Comparison of ENCODE assay signal across 11 mouse cellular contexts in the genomic region with DNA sequence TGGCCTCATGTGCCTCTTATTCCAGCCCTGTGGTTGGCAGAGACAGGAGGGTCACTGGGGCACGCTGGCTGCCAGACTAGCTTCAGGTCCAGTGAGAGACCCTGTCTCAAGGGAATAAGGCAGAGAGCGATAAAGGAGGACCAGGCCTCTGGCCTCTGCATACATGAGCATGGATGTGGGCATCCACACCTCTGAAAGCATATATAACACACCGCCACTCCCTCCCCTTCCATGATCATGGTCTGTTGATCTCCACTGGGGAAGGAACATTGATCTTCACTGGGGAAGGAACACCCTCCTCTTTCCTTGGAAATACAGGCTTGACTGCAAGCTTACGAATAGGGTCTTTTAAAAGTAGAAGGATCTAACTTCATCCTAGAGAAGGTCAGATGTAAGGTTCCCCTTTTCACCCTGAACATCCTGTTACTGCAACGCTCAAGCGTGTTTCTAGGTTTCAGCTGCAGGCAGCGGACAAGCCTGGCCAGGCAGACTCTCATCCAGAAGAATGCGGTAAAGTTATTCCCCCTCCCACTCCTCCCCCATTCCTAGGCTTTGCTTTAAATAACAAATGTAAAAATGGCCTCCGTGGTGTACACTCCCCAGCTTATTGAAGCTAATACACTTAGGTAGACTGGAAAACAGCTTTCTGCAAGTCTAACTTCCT. TPM values are rescaled to one million over a fixed set of nuclear protein-coding genes. Genes with fewer than 3 reads are reported as not detected.
A peak's percentile ranks its signal among the peaks of the same experiment; 100 is the strongest.
DNase-seq lines count a peak whose midpoint lies in the region; ATAC-seq and TF ChIP-seq lines count a peak whose summit lies in the region.
"Had no signal": no experiment of that assay in that cellular context is flagged by ENCODE, and none has a peak within 500 bp of the region (broad histone marks: within the 10 kb centered on the region; RNA-seq: fewer than 3 reads in every experiment).

No protein-coding gene starts in this region.

- H3K4me3 ChIP-seq in heart, embryonic 14.5 days (ENCODE audit: control insufficient read depth in 1 of 2, insufficient read depth in 1 of 2, low read depth in 1 of 2, low read length in 2 of 2), result no peak overlapping the region
- no peak overlapping the region for H3K4me3 ChIP-seq in lung, embryonic 16.5 days (ENCODE audit: low read length)
- H3K4me3 ChIP-seq in embryonic facial prominence, embryonic 14.5 days (ENCODE audit: low read depth, low read length), result no peak overlapping the region
- H3K4me3 ChIP-seq in stomach, postnatal 0 days (ENCODE audit: low read depth, low read length), result no peak overlapping the region
- H3K4me3 ChIP-seq: liver, embryonic 13.5 days had no signal

- H3K27ac ChIP-seq in heart, embryonic 14.5 days (replicated peaks in 1 of 2; ENCODE audit: control insufficient read depth in 1 of 2, insufficient read depth in 1 of 2, low read depth in 2 of 2, low read length in 2 of 2), result peak overlapping the region; percentile 8 to 41; a peak in 2 of 4 replicates
- no peak overlapping the region for H3K27ac ChIP-seq in lung, embryonic 16.5 days (ENCODE audit: low read length)
- H3K27ac ChIP-seq in embryonic facial prominence, embryonic 14.5 days (replicated peaks; ENCODE audit: low read depth, low read length), result peak overlapping the region; percentile 34; the same call in 1 of the 2 replicates
- peak overlapping the region; percentile 67 for H3K27ac ChIP-seq in stomach, postnatal 0 days (replicated peaks)
- H3K27ac ChIP-seq: liver, embryonic 13.5 days had no signal

- no peak for TF ChIP-seq EP300 in stomach, postnatal 0 days (optimal IDR thresholded peaks at IDR 0.05)

- peaks cover 13 to 38% of the 10 kb centered on the region in 2 experiments for H3K4me1 ChIP-seq in heart, embryonic 14.5 days (ENCODE audit: control insufficient read depth in 2 of 2, insufficient read depth in 2 of 2, low read length in 2 of 2)
- H3K4me1 ChIP-seq in lung, embryonic 16.5 days (replicated peaks; ENCODE audit: control insufficient read depth, insufficient read depth, low read length), result peaks cover 26% of the 10 kb centered on the region
- peaks cover 23% of the 10 kb centered on the region; the same call in 1 of the 2 replicates for H3K4me1 ChIP-seq in embryonic facial prominence, embryonic 14.5 days (ENCODE audit: control insufficient read depth, insufficient read depth, low read length)
- no peaks in the 10 kb centered on the region for H3K4me1 ChIP-seq in stomach, postnatal 0 days (replicated peaks; ENCODE audit: control insufficient read depth, insufficient read depth)

- no peak for ATAC-seq in heart, embryonic 14.5 days (ENCODE audit: insufficient number of reproducible peaks, insufficient read depth, low FRiP score, low read depth)
- ATAC-seq in lung, embryonic 16.5 days (ENCODE audit: low read depth), result peak; percentile 21; the same call in 1 of the 2 replicates
- ATAC-seq in embryonic facial prominence, embryonic 14.5 days (ENCODE audit: low read depth), result no peak
- ATAC-seq in stomach, postnatal 0 days (ENCODE audit: low FRiP score, low TSS enrichment), result 0 out of 2 replicates have a peak, but pooled peaks have one; percentile 33
- ATAC-seq: forebrain, embryonic 16.5 days had no signal

- H3K9me3 ChIP-seq in heart, embryonic 14.5 days (ENCODE audit: control insufficient read depth, low read length), result no peaks in the 10 kb centered on the region
- no peaks in the 10 kb centered on the region for H3K9me3 ChIP-seq in lung, embryonic 16.5 days (ENCODE audit: control insufficient read depth, low read length)
- H3K9me3 ChIP-seq in embryonic facial prominence, embryonic 14.5 days (ENCODE audit: control insufficient read depth, low read length), result no peaks in the 10 kb centered on the region
- H3K9me3 ChIP-seq in stomach, postnatal 0 days (ENCODE audit: control insufficient read depth, low read length), result no peaks in the 10 kb centered on the region
- H3K9me3 ChIP-seq: liver, embryonic 13.5 days had no signal

- WGBS in heart, embryonic 14.5 days, result 44% methylated on average over 9 of the region's 9 CpGs
- 58% methylated on average over 9 of the region's 9 CpGs for WGBS in lung, embryonic 16.5 days
- 43% methylated on average over 9 of the region's 9 CpGs for WGBS in embryonic facial prominence, embryonic 14.5 days
- 46% methylated on average over 9 of the region's 9 CpGs for WGBS in stomach, postnatal 0 days

- no peaks in the 10 kb centered on the region for H3K27me3 ChIP-seq in heart, embryonic 14.5 days (ENCODE audit: control insufficient read depth, insufficient read depth, low read length)
- no peaks in the 10 kb centered on the region for H3K27me3 ChIP-seq in lung, embryonic 16.5 days (ENCODE audit: control insufficient read depth, insufficient read depth, low read depth, low read length)
- no peaks in the 10 kb centered on the region for H3K27me3 ChIP-seq in embryonic facial prominence, embryonic 14.5 days (replicated peaks; ENCODE audit: control insufficient read depth, insufficient read depth, low read length)
- H3K27me3 ChIP-seq in stomach, postnatal 0 days (ENCODE audit: control insufficient read depth, insufficient read depth, low read length), result no peaks in the 10 kb centered on the region
- H3K27me3 ChIP-seq: liver, embryonic 13.5 days had no signal

- peak overlapping the region; percentile 21; the same call in 1 of the 2 replicates for H3K4me2 ChIP-seq in heart, embryonic 14.5 days (ENCODE audit: low read length)
- no peak overlapping the region for H3K4me2 ChIP-seq in lung, embryonic 16.5 days (ENCODE audit: low read depth, low read length)
- H3K4me2 ChIP-seq in embryonic facial prominence, embryonic 14.5 days (ENCODE audit: low read depth, low read length), result no peak overlapping the region
- no peak overlapping the region for H3K4me2 ChIP-seq in stomach, postnatal 0 days (replicated peaks; ENCODE audit: low read depth)
- H3K4me2 ChIP-seq: liver, embryonic 13.5 days had no signal

- H3K9ac ChIP-seq in heart, embryonic 14.5 days (ENCODE audit: low read length), result no peak overlapping the region
- no peak overlapping the region for H3K9ac ChIP-seq in lung, embryonic 16.5 days (ENCODE audit: low read length)
- H3K9ac ChIP-seq in embryonic facial prominence, embryonic 14.5 days (ENCODE audit: low read depth, low read length), result no peak overlapping the region
- H3K9ac ChIP-seq in stomach, postnatal 0 days (ENCODE audit: low read length), result no peak overlapping the region
- H3K9ac ChIP-seq: liver, embryonic 13.5 days had no signal

- DNase-seq in heart, adult 18-20 months, result no peak
- DNase-seq in lung, adult 18-20 months, result no peak
- DNase-seq in embryonic facial prominence, embryonic 14.5 days (ENCODE audit: low spot score), result peak; percentile 61
- DNase-seq in stomach, postnatal 0 days (ENCODE audit: low spot score), result no peak
- no peak for DNase-seq in adrenal gland, postnatal 4 days (ENCODE audit: low spot score in 2 of 2)
- DNase-seq in T-cell, adult 2 months (ENCODE audit: low spot score), result no peak
- DNase-seq: kidney, adult 11 months; liver, embryonic 13.5 days had no signal

- no peak for TF ChIP-seq CTCF in stomach, postnatal 0 days (IDR thresholded peaks at IDR 0.05; ENCODE audit: low read depth)

- H3K36me3 ChIP-seq in heart, embryonic 14.5 days (ENCODE audit: control insufficient read depth, insufficient read depth, low read length), result peaks cover 24% of the 10 kb centered on the region
- H3K36me3 ChIP-seq in lung, embryonic 16.5 days (ENCODE audit: control insufficient read depth, insufficient read depth, low read length), result peaks cover 8% of the 10 kb centered on the region
- peaks cover 17% of the 10 kb centered on the region for H3K36me3 ChIP-seq in embryonic facial prominence, embryonic 14.5 days (ENCODE audit: control insufficient read depth, insufficient read depth, low read length)
- H3K36me3 ChIP-seq in stomach, postnatal 0 days (ENCODE audit: control insufficient read depth, insufficient read depth, low read length), result peaks cover 4% of the 10 kb centered on the region

RNA-seq across cellular contexts. Expression of a gene that starts 15.4 kb away (rescaled TPM):
- polyA plus RNA-seq in heart, embryonic 14.5 days (2014; fragmentation: Nextera tagmentation; extraction: Ambion mirVana), result 67.4 and 75.3 TPM in 2 replicates
- 10 to 100 TPM; 39.0 to 41.1 TPM for total RNA-seq in heart, adult 18-20 months (2021)
- 72.6 and 75.3 TPM in 2 replicates for polyA plus RNA-seq in lung, embryonic 16.5 days (2015; fragmentation: Nextera tagmentation; extraction: Ambion mirVana)
- 92.5 and 105 TPM in 2 replicates for polyA plus RNA-seq in embryonic facial prominence, embryonic 14.5 days (2014; fragmentation: Nextera tagmentation; extraction: Ambion mirVana)
- polyA plus RNA-seq in stomach, postnatal 0 days (2015; fragmentation: Nextera tagmentation; extraction: Ambion mirVana), result 69.8 and 74.3 TPM in 2 replicates
- 100 to 1,000 TPM; 101 to 127 TPM for total RNA-seq in adrenal gland, postnatal 4 days (2021)

Comparison
In these comparisons a context has a peak if more than half of its experiments do, and no peak if none do; other contexts are left out.
1. ATAC-seq: peak in lung, embryonic 16.5 days (single experiment) and stomach, postnatal 0 days (single experiment); none in heart, embryonic 14.5 days (single experiment) and embryonic facial prominence, embryonic 14.5 days (single experiment).